Mouse (Mus musculus): ENCODE measurements at regions not wholly inside any gene's neighbourhood (a gene's known extent, or its start where the extent isn't known, plus 50 kb on each side); places are given as distances from the start of the nearest gene placed in this dataset.

DNA sequence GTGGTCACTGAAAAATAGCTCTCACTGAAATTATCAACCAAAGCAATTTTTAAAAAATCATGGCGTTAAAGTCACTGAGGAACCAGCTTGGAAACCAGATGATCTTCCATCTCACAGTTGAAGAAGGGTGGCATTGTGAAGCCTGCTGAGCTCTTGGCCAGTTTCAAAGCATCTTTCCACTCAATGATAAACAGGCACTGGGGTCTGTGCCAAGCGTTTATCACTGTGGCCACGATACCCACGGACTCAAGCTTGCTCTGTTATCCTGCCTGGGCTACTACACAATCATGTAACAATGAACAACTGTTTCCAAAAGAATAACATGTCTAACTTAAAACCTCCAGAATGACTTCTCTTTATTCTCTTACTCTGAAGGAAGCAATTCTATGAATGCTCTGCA lies 345.2 kb upstream of the Noct start:
- ATAC-seq (ENCODE audit: low read depth) (no peak), DNase-seq (ENCODE audit: low spot score) (no peak)
- Histone ChIP-seq H3K4me2 (ENCODE audit: low read depth, low read length) (no peak overlapping the region), H3K36me3 (ENCODE audit: control insufficient read depth, insufficient read depth, low read length) (no peaks in the 10 kb centered on the region), H3K27ac (replicated peaks; ENCODE audit: low read depth, low read length) (no peak overlapping the region), H3K9ac (ENCODE audit: low read depth, low read length) (no peak overlapping the region), H3K4me3 (ENCODE audit: low read depth, low read length) (no peak overlapping the region), H3K4me1 (ENCODE audit: control insufficient read depth, insufficient read depth, low read length) (no peaks in the 10 kb centered on the region), H3K27me3 (replicated peaks; ENCODE audit: control insufficient read depth, insufficient read depth, low read length) (no peaks in the 10 kb centered on the region), H3K9me3 (ENCODE audit: control insufficient read depth, low read length) (no peaks in the 10 kb centered on the region)
- WGBS = 78% methylated on average over 4 of the region's 4 CpGs

DNA sequence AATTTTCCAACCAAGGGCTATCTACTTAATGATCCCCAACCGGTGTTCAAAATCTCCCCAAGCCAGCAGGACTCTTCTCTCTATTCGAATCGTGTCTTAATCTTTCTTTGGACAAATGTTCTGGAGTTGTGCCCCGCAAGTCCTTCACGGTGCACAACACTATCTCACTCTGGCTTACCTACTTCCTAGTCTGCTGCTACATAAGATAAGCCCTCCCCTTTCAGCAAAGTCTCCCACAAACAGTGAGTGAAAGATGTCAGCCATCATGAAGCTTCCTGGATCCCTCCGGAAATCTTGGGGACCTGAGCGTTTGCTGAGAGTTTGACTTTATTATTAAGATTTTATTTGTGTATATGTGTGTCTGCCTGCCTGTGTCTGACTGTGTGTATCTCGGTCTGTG lies 344.7 kb upstream of the Noct start:
- no peaks in the 10 kb centered on the region for H3K4me1 ChIP-seq (ENCODE audit: control insufficient read depth, insufficient read depth, low read length)
- no peak overlapping the region for H3K4me3 ChIP-seq (ENCODE audit: low read depth, low read length)
- H3K4me2 ChIP-seq (ENCODE audit: low read depth, low read length) = no peak overlapping the region
- no peaks in the 10 kb centered on the region for H3K9me3 ChIP-seq (ENCODE audit: control insufficient read depth, low read length)
- DNase-seq (ENCODE audit: low spot score) (no peak), ATAC-seq (ENCODE audit: low read depth) (no peak)
- H3K27me3 ChIP-seq (replicated peaks; ENCODE audit: control insufficient read depth, insufficient read depth, low read length) = no peaks in the 10 kb centered on the region
- H3K9ac ChIP-seq (ENCODE audit: low read depth, low read length) = no peak overlapping the region
- 0 out of 2 replicates have a peak overlapping the region, but pooled peaks have one; percentile 10 for H3K27ac ChIP-seq (replicated peaks; ENCODE audit: low read depth, low read length)
- 87% methylated on average over 8 of the region's 8 CpGs for WGBS
- H3K36me3 ChIP-seq (ENCODE audit: control insufficient read depth, insufficient read depth, low read length) = no peaks in the 10 kb centered on the region

DNA sequence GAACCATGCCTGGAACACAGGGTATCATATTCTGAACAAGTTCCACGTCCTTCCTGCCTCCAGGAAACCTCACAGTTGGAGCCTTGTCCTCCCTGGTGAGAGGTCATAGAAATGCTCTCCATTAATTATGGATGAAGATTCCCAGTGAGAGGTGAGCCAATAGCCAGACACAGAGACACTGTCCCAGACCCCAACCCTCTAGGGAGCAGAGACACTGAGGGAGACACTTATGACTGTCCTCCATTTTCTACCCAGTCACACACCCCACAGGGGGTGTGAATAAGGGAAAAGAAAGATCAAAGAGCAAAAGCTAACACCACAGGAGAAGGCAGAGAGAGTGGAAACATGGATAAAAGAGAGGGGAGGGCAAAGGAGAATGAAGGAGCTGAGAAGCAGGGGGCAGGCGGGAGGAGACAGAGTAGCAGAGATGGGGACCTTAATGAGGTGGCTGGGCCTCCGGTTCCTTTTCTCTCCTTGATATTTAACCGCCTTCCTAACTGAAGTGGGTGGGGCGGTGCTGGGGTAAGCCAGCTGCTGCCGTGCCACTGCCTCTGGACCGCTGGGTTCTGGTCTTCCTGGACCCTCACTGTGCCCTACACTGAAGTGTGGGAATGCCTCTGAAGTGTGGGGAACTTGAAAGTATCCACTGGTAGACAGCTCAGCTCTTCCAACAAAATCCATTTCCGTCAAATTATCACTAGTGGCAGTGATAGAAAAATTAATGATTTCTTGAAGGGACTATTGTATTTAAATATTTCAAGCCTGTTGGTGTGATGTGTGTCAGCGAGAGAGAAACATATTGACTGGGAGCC lies 342.6 kb upstream of the Noct start:
- DNase-seq (ENCODE audit: low spot score) (no peak), ATAC-seq (ENCODE audit: low read depth) (no peak)
- no peaks in the 10 kb centered on the region for H3K4me1 ChIP-seq (ENCODE audit: control insufficient read depth, insufficient read depth, low read length)

DNA sequence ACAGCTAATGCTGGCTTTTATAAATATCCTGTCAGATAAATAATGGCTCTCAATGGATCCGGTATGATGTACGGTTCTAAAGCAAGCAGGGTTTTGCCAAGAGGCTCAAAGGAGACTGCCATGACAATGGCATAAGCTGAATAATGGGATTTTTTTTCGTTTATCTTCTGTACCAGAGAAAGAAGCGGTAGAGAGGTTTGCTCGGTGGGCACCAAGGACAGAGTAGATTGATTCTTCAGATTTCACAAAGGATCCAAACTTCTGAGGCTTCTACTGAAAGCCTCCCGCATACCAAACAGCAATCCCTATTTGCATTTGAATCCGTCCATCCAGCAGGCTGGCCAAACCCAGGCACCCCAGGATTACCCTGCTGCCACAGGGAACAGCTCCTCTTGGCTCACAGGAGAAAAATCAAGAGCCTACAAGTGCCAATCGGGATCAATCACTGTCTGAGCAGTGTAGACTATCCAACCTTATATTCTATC lies 342.0 kb upstream of the Noct start:
- Histone ChIP-seq H3K4me1 (ENCODE audit: control insufficient read depth, insufficient read depth, low read length) (no peaks in the 10 kb centered on the region), H3K9me3 (ENCODE audit: control insufficient read depth, low read length) (no peaks in the 10 kb centered on the region), H3K27me3 (replicated peaks; ENCODE audit: control insufficient read depth, insufficient read depth, low read length) (no peaks in the 10 kb centered on the region), H3K9ac (ENCODE audit: low read depth, low read length) (no peak overlapping the region), H3K4me3 (ENCODE audit: low read depth, low read length) (no peak overlapping the region), H3K36me3 (ENCODE audit: control insufficient read depth, insufficient read depth, low read length) (no peaks in the 10 kb centered on the region), H3K4me2 (ENCODE audit: low read depth, low read length) (no peak overlapping the region), H3K27ac (replicated peaks; ENCODE audit: low read depth, low read length) (no peak overlapping the region)
- WGBS = 31% methylated on average over 8 of the region's 8 CpGs
- no peak for ATAC-seq (ENCODE audit: low read depth)
- no peak for DNase-seq (ENCODE audit: low spot score)

More for the DNA sequence above, 342.6 kb upstream of the Noct start:
- Histone ChIP-seq H3K36me3 (ENCODE audit: control insufficient read depth, insufficient read depth, low read length) (no peaks in the 10 kb centered on the region), H3K27me3 (replicated peaks; ENCODE audit: control insufficient read depth, insufficient read depth, low read length) (no peaks in the 10 kb centered on the region), H3K27ac (replicated peaks; ENCODE audit: low read depth, low read length) (no peak overlapping the region), H3K4me2 (ENCODE audit: low read depth, low read length) (no peak overlapping the region), H3K4me3 (ENCODE audit: low read depth, low read length) (no peak overlapping the region), H3K9ac (ENCODE audit: low read depth, low read length) (no peak overlapping the region), H3K9me3 (ENCODE audit: control insufficient read depth, low read length) (no peaks in the 10 kb centered on the region)
- WGBS = 25% methylated on average over 8 of the region's 9 CpGs

DNA sequence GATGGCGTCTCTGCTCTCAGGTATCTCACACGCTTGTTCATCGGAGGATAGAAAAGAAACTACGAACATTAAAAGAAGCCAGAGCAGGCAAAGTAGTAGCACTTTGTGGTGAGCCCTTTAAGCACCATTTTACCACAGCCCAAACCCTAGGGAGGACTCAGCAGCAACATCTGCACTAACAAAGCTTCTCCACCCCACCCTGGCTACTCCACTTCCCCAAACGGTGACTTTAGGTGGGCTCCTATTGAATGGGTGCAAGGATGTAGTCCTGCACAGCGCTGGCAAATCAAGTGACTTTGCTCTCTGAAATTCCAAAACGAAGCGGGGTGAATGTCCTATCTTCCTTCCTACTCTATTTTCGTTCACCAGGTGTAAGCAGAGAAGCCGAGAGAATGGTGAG lies 337.9 kb upstream of the Noct start:
- Histone ChIP-seq H3K27ac (replicated peaks; ENCODE audit: low read depth, low read length) (peak overlapping the region; percentile 36), H3K9me3 (ENCODE audit: control insufficient read depth, low read length) (no peaks in the 10 kb centered on the region), H3K4me3 (ENCODE audit: low read depth, low read length) (no peak overlapping the region), H3K36me3 (ENCODE audit: control insufficient read depth, insufficient read depth, low read length) (no peaks in the 10 kb centered on the region), H3K27me3 (replicated peaks; ENCODE audit: control insufficient read depth, insufficient read depth, low read length) (no peaks in the 10 kb centered on the region), H3K4me2 (ENCODE audit: low read depth, low read length) (no peak overlapping the region), H3K4me1 (ENCODE audit: control insufficient read depth, insufficient read depth, low read length) (no peaks in the 10 kb centered on the region), H3K9ac (ENCODE audit: low read depth, low read length) (no peak overlapping the region)
- DNase-seq (ENCODE audit: low spot score) (no peak), ATAC-seq (ENCODE audit: low read depth) (no peak)
- 73% methylated on average over 10 of the region's 10 CpGs for WGBS

DNA sequence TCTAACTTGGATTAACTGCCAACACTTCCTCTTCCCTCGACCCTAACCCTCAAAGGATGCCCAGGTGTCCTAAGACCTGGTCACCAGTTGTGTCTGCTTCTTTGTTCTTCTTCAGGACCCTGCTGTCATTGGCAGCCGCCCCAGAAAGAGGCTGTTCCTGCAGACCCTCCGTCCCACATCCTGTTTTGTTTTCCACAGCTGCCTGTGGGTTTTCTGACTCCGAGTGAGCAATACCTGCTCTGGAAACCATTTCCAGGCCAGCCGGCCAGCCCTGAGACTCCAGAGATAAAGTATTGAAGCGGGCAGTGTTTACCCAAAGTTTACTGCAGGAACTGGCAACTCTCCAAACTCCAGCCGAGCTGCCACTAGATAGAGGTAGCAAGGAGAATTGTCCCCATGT lies 337.2 kb upstream of the Noct start:
- H3K4me1 ChIP-seq (ENCODE audit: control insufficient read depth, insufficient read depth, low read length) = no peaks in the 10 kb centered on the region
- ATAC-seq (ENCODE audit: low read depth) = 0 out of 2 replicates have a peak, but pooled peaks have one; percentile 30
- H3K27ac ChIP-seq (replicated peaks; ENCODE audit: low read depth, low read length) = peak overlapping the region; percentile 36
- no peak overlapping the region for H3K4me2 ChIP-seq (ENCODE audit: low read depth, low read length)
- H3K9me3 ChIP-seq (ENCODE audit: control insufficient read depth, low read length) = no peaks in the 10 kb centered on the region
- H3K36me3 ChIP-seq (ENCODE audit: control insufficient read depth, insufficient read depth, low read length) = no peaks in the 10 kb centered on the region
- peak; percentile 54 for DNase-seq (ENCODE audit: low spot score)
- no peaks in the 10 kb centered on the region for H3K27me3 ChIP-seq (replicated peaks; ENCODE audit: control insufficient read depth, insufficient read depth, low read length)
- H3K4me3 ChIP-seq (ENCODE audit: low read depth, low read length) = no peak overlapping the region
- WGBS = 18% methylated on average over 7 of the region's 7 CpGs
- no peak overlapping the region for H3K9ac ChIP-seq (ENCODE audit: low read depth, low read length)

DNA sequence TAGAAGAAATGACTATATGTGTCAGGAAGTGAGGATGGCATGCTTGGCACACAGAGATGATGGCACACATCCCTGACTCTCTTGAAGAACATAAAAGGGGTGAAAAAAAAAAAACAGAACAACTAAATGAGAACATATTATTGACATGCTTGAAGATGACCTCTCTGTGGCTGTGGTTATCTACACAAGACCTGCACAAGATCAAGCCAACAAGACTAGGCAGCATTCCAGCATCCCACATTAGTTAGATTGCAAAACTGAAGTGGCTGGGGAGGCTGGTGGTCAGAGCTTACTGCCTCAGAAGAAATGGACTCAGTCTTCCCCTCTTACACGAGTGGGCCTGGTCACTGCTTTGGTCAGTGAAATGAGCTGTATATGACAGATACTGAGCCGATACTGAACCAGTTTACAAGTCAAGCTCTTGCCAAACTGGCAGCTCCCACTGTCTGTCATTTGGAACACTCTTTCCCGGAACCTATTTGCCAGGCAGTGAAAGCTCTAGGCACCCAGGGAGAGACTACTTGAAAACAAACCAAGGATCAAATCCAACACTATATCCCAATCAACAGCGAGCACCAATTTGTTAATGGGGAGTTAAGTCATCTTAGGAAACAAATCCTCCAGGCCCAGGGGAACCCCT lies 335.6 kb upstream of the Noct start:
- Histone ChIP-seq H3K36me3 (ENCODE audit: control insufficient read depth, insufficient read depth, low read length) (no peaks in the 10 kb centered on the region), H3K27ac (replicated peaks; ENCODE audit: low read depth, low read length) (no peak overlapping the region), H3K27me3 (replicated peaks; ENCODE audit: control insufficient read depth, insufficient read depth, low read length) (no peaks in the 10 kb centered on the region), H3K4me1 (ENCODE audit: control insufficient read depth, insufficient read depth, low read length) (no peaks in the 10 kb centered on the region), H3K9me3 (ENCODE audit: control insufficient read depth, low read length) (no peaks in the 10 kb centered on the region), H3K9ac (ENCODE audit: low read depth, low read length) (no peak overlapping the region), H3K4me3 (ENCODE audit: low read depth, low read length) (no peak overlapping the region), H3K4me2 (ENCODE audit: low read depth, low read length) (no peak overlapping the region)
- WGBS = 90% methylated on average over 4 of the region's 4 CpGs
- DNase-seq (ENCODE audit: low spot score) = no peak
- no peak for ATAC-seq (ENCODE audit: low read depth)

DNA sequence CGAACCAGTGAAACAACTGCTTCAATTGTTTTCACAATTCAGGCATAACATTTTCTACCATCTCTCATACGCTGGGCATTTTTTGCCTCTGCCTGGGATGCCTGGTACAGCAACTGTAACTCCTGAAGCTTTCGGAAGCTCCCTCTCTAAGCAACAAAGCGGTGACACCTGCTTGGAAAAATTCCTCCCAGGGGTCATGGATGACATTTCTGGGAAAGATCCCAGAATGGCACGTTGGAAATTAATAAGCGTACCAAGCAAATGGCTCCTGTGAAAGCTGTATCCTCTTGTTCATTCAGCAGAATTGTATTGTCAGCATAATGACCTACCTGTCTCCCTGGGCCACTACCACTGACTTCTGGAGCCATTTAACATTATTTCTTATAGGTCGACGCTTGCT lies 333.7 kb upstream of the Noct start:
- Histone ChIP-seq H3K27ac (replicated peaks; ENCODE audit: low read depth, low read length) (no peak overlapping the region), H3K4me3 (ENCODE audit: low read depth, low read length) (no peak overlapping the region), H3K9me3 (ENCODE audit: control insufficient read depth, low read length) (no peaks in the 10 kb centered on the region), H3K4me2 (ENCODE audit: low read depth, low read length) (no peak overlapping the region), H3K27me3 (replicated peaks; ENCODE audit: control insufficient read depth, insufficient read depth, low read length) (no peaks in the 10 kb centered on the region), H3K36me3 (ENCODE audit: control insufficient read depth, insufficient read depth, low read length) (no peaks in the 10 kb centered on the region), H3K4me1 (ENCODE audit: control insufficient read depth, insufficient read depth, low read length) (no peaks in the 10 kb centered on the region), H3K9ac (ENCODE audit: low read depth, low read length) (no peak overlapping the region)
- DNase-seq (ENCODE audit: low spot score) (no peak), ATAC-seq (ENCODE audit: low read depth) (no peak)
- WGBS = 76% methylated on average over 8 of the region's 8 CpGs

All from embryonic facial prominence, embryonic 14.5 days (tissue).